Mouse (Mus musculus) megakaryocyte, embryonic 14.5 days (primary cell): Measurements from ENCODE around the gene Tgfbr3.

ENCODE experiments used
- FLI1 ChIP-seq: IDR thresholded peaks from 2 replicates; pipeline ENCODE4 v1.6.1; 2012; ENCODE audit warnings: low read length, inconsistent platforms, mixed read lengths
- GATA1 ChIP-seq: IDR thresholded peaks from 3 replicates; pipeline ENCODE4 v1.6.1; 2012; ENCODE audit warnings: mixed read lengths, low read length, inconsistent platforms, borderline replicate concordance

- no peak for TF ChIP-seq GATA1
- no peak for TF ChIP-seq FLI1
These were observed 176.7 kb downstream of the Tgfbr3 start for GRCm38 (mm10) chr5:107112656-107113275.
